Mouse (Mus musculus): ENCODE results near the gene Klhl1. TPM values are rescaled to one million over a fixed set of nuclear protein-coding genes. Genes with fewer than 3 reads are reported as not detected.
"Not testable (repeated sequence)": the region's sequence is repeated elsewhere in the genome, so short reads cannot be mapped to it uniquely, and the experiment has no call there.

Gene Klhl1
- total and polyA plus RNA-seq, 3 experiments, result 0.05 TPM; not detected in 2

DNA sequence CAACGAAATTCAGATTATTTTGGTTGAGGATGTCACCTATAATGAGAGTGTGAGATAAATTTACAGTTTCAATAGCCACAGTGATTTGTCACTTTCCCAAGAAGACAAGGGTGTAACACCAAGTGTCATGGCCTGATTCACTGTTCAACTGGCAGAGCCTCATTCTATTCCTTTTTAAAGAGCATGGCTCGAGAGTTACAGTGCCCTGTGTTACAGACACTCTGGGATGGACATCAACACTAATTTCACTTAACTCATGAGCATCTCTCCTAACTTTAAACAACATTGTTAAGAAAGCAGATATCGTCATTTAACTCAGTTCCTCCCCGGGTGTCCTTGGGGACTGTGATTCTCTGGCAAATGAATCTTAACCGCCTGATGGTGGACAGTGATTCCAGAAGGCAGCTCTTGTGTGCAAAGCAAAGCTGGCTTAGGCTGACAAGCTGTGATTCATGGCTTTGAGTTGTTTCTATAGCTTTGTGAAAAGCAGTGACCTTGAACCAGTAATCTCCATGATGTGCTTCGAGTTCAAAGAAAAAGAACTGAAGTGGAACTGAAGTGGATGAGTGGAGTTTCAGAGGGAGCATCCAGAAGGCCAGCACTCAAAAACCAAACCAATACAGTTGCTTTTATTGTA, 301.0 kb downstream of the Klhl1 start:
- Histone ChIP-seq H3K27me3 (ENCODE audit: insufficient read depth, low read length) (no peaks in the 10 kb centered on the region), H3K36me3 (replicated peaks) (no peaks in the 10 kb centered on the region), H3K4me1 (ENCODE audit: insufficient read depth, low read depth, low read length) (no peaks in the 10 kb centered on the region), H3K4me3 (ENCODE audit: low read depth, low read length) (no peak overlapping the region), H3K9me3 (replicated peaks) (peaks cover 8% of the 10 kb centered on the region)
- ATAC-seq (ENCODE audit: extremely low read depth, insufficient number of reproducible peaks, low FRiP score, poor library complexity, severe bottlenecking) (no peak), DNase-seq (ENCODE audit: low spot score) (no peak)
- no peak for TF ChIP-seq GATA1 (IDR thresholded peaks at IDR 0.05; ENCODE audit: borderline replicate concordance, low read length)
- TF ChIP-seq POLR2AphosphoS5 (IDR thresholded peaks at IDR 0.05; ENCODE audit: insufficient replicate concordance, low read depth, low read length), result no peak
- TF ChIP-seq CTCF (IDR thresholded peaks at IDR 0.05; ENCODE audit: low read depth, low read length), result no peak
- TF ChIP-seq TAL1 (conservative IDR thresholded peaks at IDR 0.05; ENCODE audit: low read depth, low read length), result no peak
- TF ChIP-seq GATA2 (IDR thresholded peaks at IDR 0.05; ENCODE audit: borderline replicate concordance, low read depth, low read length), result no peak

GRCm38 (mm10) chr14:96194795-96195194, 324.1 kb downstream of the Klhl1 start:
- not testable (repeated sequence) for H3K9me3 ChIP-seq (replicated peaks); H3K4me1 ChIP-seq (ENCODE audit: insufficient read depth, low read depth, low read length); H3K27me3 ChIP-seq (ENCODE audit: insufficient read depth, low read length); ATAC-seq (ENCODE audit: extremely low read depth, insufficient number of reproducible peaks, low FRiP score, poor library complexity, severe bottlenecking); DNase-seq (ENCODE audit: low spot score); H3K4me3 ChIP-seq (ENCODE audit: low read depth, low read length); H3K36me3 ChIP-seq (replicated peaks)

DNA sequence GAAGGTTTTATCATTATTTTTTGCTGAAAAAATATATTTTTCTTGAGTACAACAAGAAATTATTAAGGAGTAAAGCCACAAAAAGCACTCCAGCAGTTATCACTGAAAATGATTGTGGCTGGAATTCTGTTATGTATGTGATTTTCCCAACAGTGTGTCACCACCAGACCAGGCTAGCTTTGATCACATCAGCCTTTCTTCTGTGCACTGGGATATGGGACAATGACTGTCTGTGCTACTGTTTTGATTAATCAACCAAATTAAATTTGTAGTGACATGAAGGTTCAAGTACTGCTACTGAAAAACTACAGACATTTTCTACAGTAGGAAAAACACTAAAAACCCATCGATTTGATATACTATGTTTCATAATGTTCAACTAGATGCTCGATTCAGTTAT, 344.4 kb downstream of the Klhl1 start:
- Histone ChIP-seq H3K4me3 (ENCODE audit: low read depth, low read length) (no peak overlapping the region), H3K4me1 (ENCODE audit: insufficient read depth, low read depth, low read length) (no peaks in the 10 kb centered on the region), H3K9me3 (replicated peaks) (no peaks in the 10 kb centered on the region), H3K36me3 (replicated peaks) (no peaks in the 10 kb centered on the region), H3K27me3 (ENCODE audit: insufficient read depth, low read length) (no peaks in the 10 kb centered on the region)
- TF ChIP-seq CTCF (IDR thresholded peaks at IDR 0.05; ENCODE audit: low read depth, low read length), result no peak
- no peak for ATAC-seq (ENCODE audit: extremely low read depth, insufficient number of reproducible peaks, low FRiP score, poor library complexity, severe bottlenecking)
- no peak for DNase-seq (ENCODE audit: low spot score)

- H3K36me3 ChIP-seq (replicated peaks), result no peaks in the 10 kb centered on the region
- DNase-seq (ENCODE audit: low spot score), result no peak
- H3K4me3 ChIP-seq (ENCODE audit: low read depth, low read length), result no peak overlapping the region
- H3K27me3 ChIP-seq (ENCODE audit: insufficient read depth, low read length), result no peaks in the 10 kb centered on the region
- no peaks in the 10 kb centered on the region for H3K9me3 ChIP-seq (replicated peaks)
- TF ChIP-seq GATA1 (IDR thresholded peaks at IDR 0.05; ENCODE audit: borderline replicate concordance, low read length), result no peak
- no peak for TF ChIP-seq POLR2AphosphoS5 (IDR thresholded peaks at IDR 0.05; ENCODE audit: insufficient replicate concordance, low read depth, low read length)
- TF ChIP-seq TAL1 (conservative IDR thresholded peaks at IDR 0.05; ENCODE audit: low read depth, low read length), result no peak
- TF ChIP-seq GATA2 (IDR thresholded peaks at IDR 0.05; ENCODE audit: borderline replicate concordance, low read depth, low read length), result no peak
- no peak for ATAC-seq (ENCODE audit: extremely low read depth, insufficient number of reproducible peaks, low FRiP score, poor library complexity, severe bottlenecking)
- no peaks in the 10 kb centered on the region for H3K4me1 ChIP-seq (ENCODE audit: insufficient read depth, low read depth, low read length)
These were observed 375.8 kb downstream of the Klhl1 start for GRCm38 (mm10) chr14:96143137-96143536.

GRCm38 (mm10) chr14:96140246-96140645, 378.7 kb downstream of the Klhl1 start:
- ATAC-seq (ENCODE audit: extremely low read depth, insufficient number of reproducible peaks, low FRiP score, poor library complexity, severe bottlenecking) (no peak), DNase-seq (ENCODE audit: low spot score) (no peak)
- no peaks in the 10 kb centered on the region for H3K4me1 ChIP-seq (ENCODE audit: insufficient read depth, low read depth, low read length)
- TF ChIP-seq CTCF (IDR thresholded peaks at IDR 0.05; ENCODE audit: low read depth, low read length) (no peak), GATA1 (IDR thresholded peaks at IDR 0.05; ENCODE audit: borderline replicate concordance, low read length) (no peak), GATA2 (IDR thresholded peaks at IDR 0.05; ENCODE audit: borderline replicate concordance, low read depth, low read length) (no peak), POLR2AphosphoS5 (IDR thresholded peaks at IDR 0.05; ENCODE audit: insufficient replicate concordance, low read depth, low read length) (no peak), TAL1 (conservative IDR thresholded peaks at IDR 0.05; ENCODE audit: low read depth, low read length) (no peak)
- peaks cover 4% of the 10 kb centered on the region; the same call in 1 of the 2 replicates for H3K9me3 ChIP-seq (replicated peaks)
- no peaks in the 10 kb centered on the region for H3K36me3 ChIP-seq (replicated peaks)
- no peaks in the 10 kb centered on the region for H3K27me3 ChIP-seq (ENCODE audit: insufficient read depth, low read length)
- no peak overlapping the region for H3K4me3 ChIP-seq (ENCODE audit: low read depth, low read length)

- Histone ChIP-seq H3K4me1 (ENCODE audit: insufficient read depth, low read depth, low read length) (no peaks in the 10 kb centered on the region), H3K4me3 (ENCODE audit: low read depth, low read length) (no peak overlapping the region), H3K9me3 (replicated peaks) (peaks cover 12% of the 10 kb centered on the region), H3K36me3 (replicated peaks) (no peaks in the 10 kb centered on the region), H3K27me3 (ENCODE audit: insufficient read depth, low read length) (no peaks in the 10 kb centered on the region)
- no peak for TF ChIP-seq GATA1 (IDR thresholded peaks at IDR 0.05; ENCODE audit: borderline replicate concordance, low read length)
- TF ChIP-seq GATA2 (IDR thresholded peaks at IDR 0.05; ENCODE audit: borderline replicate concordance, low read depth, low read length), result no peak
- no peak for TF ChIP-seq POLR2AphosphoS5 (IDR thresholded peaks at IDR 0.05; ENCODE audit: insufficient replicate concordance, low read depth, low read length)
- TF ChIP-seq TAL1 (conservative IDR thresholded peaks at IDR 0.05; ENCODE audit: low read depth, low read length), result no peak
- no peak for TF ChIP-seq CTCF (IDR thresholded peaks at IDR 0.05; ENCODE audit: low read depth, low read length)
- ATAC-seq (ENCODE audit: extremely low read depth, insufficient number of reproducible peaks, low FRiP score, poor library complexity, severe bottlenecking) (no peak; the same call in 1 of the 2 replicates), DNase-seq (ENCODE audit: low spot score) (no peak)
These were observed 411.5 kb downstream of the Klhl1 start for GRCm38 (mm10) chr14:96107396-96107795.

GRCm38 (mm10) chr14:96081681-96082207, 437.2 kb downstream of the Klhl1 start:
- H3K36me3 ChIP-seq (replicated peaks), result no peaks in the 10 kb centered on the region
- TF ChIP-seq CTCF (IDR thresholded peaks at IDR 0.05; ENCODE audit: low read depth, low read length) (no peak), POLR2AphosphoS5 (IDR thresholded peaks at IDR 0.05; ENCODE audit: insufficient replicate concordance, low read depth, low read length) (no peak), GATA1 (IDR thresholded peaks at IDR 0.05; ENCODE audit: borderline replicate concordance, low read length) (no peak), TAL1 (conservative IDR thresholded peaks at IDR 0.05; ENCODE audit: low read depth, low read length) (no peak), GATA2 (IDR thresholded peaks at IDR 0.05; ENCODE audit: borderline replicate concordance, low read depth, low read length) (no peak)

More at GRCm38 (mm10) chr14:96081681-96082207, 437.2 kb downstream of the Klhl1 start:
- no peaks in the 10 kb centered on the region for H3K27me3 ChIP-seq (ENCODE audit: insufficient read depth, low read length)
- peaks cover 7% of the 10 kb centered on the region for H3K9me3 ChIP-seq (replicated peaks)
- H3K4me1 ChIP-seq (ENCODE audit: insufficient read depth, low read depth, low read length), result no peaks in the 10 kb centered on the region
- ATAC-seq (ENCODE audit: extremely low read depth, insufficient number of reproducible peaks, low FRiP score, poor library complexity, severe bottlenecking), result no peak
- no peak overlapping the region for H3K4me3 ChIP-seq (ENCODE audit: low read depth, low read length)
- no peak for DNase-seq (ENCODE audit: low spot score)
